Mouse (Mus musculus) hindbrain, embryonic 14.5 days (tissue): ENCODE data around the gene Cdh4. TPM values are rescaled to one million over a fixed set of nuclear protein-coding genes. Genes with fewer than 3 reads are reported as not detected.
A peak's percentile ranks its signal among the peaks of the same experiment; 100 is the strongest.

Source experiments
- ATAC-seq: fragments of 200-750 bp; cut with Nextera tagmentation; 2 replicates; pipeline ENCODE4 v1.8.0; 2017; ENCODE audit warnings: moderate number of reproducible peaks, mild to moderate bottlenecking, moderate TSS enrichment, moderate library complexity; ENCODE audit not compliant: low FRiP score
- DNase-seq: peaks from one replicate; pipeline ENCODE4 v3.0.0-alpha.2; 2015; ENCODE audit warnings: low spot score
- H3K27ac ChIP-seq: fragments of 300-500 bp; sonication (generic); 2 replicates; pipeline ENCODE4 v1.5.1; 2014; ENCODE audit warnings: mild to moderate bottlenecking, moderate library complexity
- H3K27me3 ChIP-seq: fragments of 300-500 bp; sonication (generic); 2 replicates; pipeline ENCODE4 v1.6.1; 2014; ENCODE audit warnings: mild to moderate bottlenecking, low read length, mixed read lengths; ENCODE audit not compliant: control insufficient read depth, insufficient read depth
- H3K36me3 ChIP-seq: fragments of 300-500 bp; sonication (generic); replicated peaks from 2 replicates; pipeline ENCODE4 v1.6.1; 2014; ENCODE audit not compliant: control insufficient read depth, insufficient read depth
- H3K4me1 ChIP-seq: fragments of 300-500 bp; sonication (generic); replicated peaks from 2 replicates; pipeline ENCODE4 v1.6.1; 2014; ENCODE audit warnings: antibody characterized with exemption, low read length, mixed read lengths; ENCODE audit not compliant: control insufficient read depth, insufficient read depth
- H3K4me2 ChIP-seq: fragments of 300-500 bp; sonication (generic); replicated peaks from 2 replicates; pipeline ENCODE4 v1.6.1; 2014; ENCODE audit warnings: mild to moderate bottlenecking, moderate library complexity
- H3K4me3 ChIP-seq: fragments of 300-500 bp; sonication (generic); replicated peaks from 2 replicates; pipeline ENCODE4 v1.5.1; 2014; ENCODE audit warnings: mild to moderate bottlenecking, low read length
- H3K9ac ChIP-seq: fragments of 300-500 bp; sonication (generic); 2 replicates; pipeline ENCODE4 v1.6.1; 2014
- H3K9me3 ChIP-seq: fragments of 300-500 bp; sonication (generic); 2 replicates; pipeline ENCODE4 v1.6.1; 2016; ENCODE audit warnings: low read length; ENCODE audit not compliant: control insufficient read depth
- WGBS: fragments of 180-500 bp; shearing (Covaris S2); extraction: QIAGEN DNeasy Blood & Tissue Kit; methylation state at CpG from one replicate; pipeline ENCODE4 v1.1.7; 2014; 5-methylcytosine and 5-hydroxymethylcytosine counted together
- polyA plus RNA-seq: library from polyadenylated mRNA; unstranded; fragments of >200 nt; fragmentation: Nextera tagmentation; extraction: Ambion mirVana; gene quantifications from 2 replicates; pipeline ENCODE4 v1.2.1, GENCODE M21; 2014

Cdh4 gene
- polyA plus RNA-seq, 1 experiment from 2014 or later: 32.8 TPM

DNA sequence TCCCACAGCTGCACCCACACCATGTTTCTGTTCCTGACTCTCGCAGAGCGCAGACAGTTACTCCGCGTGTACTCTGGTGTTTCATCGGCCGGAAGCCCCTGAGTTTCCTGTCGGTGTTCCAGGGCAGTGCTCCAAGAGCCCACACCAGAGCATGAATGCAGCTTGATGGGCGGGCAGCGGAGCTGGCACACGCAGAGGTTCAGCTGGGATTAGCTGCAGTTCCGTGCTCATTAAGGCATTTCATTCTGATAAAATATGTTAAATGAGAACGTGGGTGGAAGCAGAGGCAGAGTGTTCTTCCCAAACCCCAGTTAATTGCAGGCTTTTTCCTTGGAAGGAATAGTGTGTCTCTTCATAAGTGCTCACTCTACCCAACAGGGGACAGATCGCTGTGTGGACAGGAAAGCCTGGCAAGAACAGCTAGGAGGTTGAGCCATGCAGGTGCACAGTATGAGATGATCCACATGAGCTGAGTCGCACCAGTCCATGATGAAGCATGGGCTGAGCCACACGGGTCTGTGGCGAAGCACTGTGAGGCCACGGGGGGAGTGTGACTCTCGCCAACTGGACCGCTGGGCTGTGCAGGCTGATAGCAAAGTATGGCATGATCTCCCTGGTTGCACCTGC lies 357.8 kb downstream of the Cdh4 start:
- H3K9ac ChIP-seq: no peak overlapping the region
- ATAC-seq (0 out of 2 replicates have a peak, but pooled peaks have one; percentile 11), DNase-seq (no peak)
- H3K36me3 ChIP-seq: 0 out of 2 replicates have a peak, but pooled peaks cover 6% of the 10 kb centered on the region
- H3K4me2 ChIP-seq: no peak overlapping the region
- no peak overlapping the region for H3K27ac ChIP-seq
- peaks cover 18% of the 10 kb centered on the region for H3K4me1 ChIP-seq
- no peak overlapping the region for H3K4me3 ChIP-seq
- H3K27me3 ChIP-seq: no peaks in the 10 kb centered on the region
- H3K9me3 ChIP-seq: no peaks in the 10 kb centered on the region
- 61% methylated on average over 19 of the region's 19 CpGs for WGBS

- ATAC-seq (no peak), DNase-seq (no peak)
- Histone ChIP-seq H3K27me3 (no peaks in the 10 kb centered on the region), H3K4me2 (no peak overlapping the region), H3K27ac (no peak overlapping the region), H3K4me1 (peaks cover 13% of the 10 kb centered on the region), H3K9ac (no peak overlapping the region), H3K4me3 (no peak overlapping the region), H3K36me3 (0 out of 2 replicates have a peak, but pooled peaks cover 6% of the 10 kb centered on the region), H3K9me3 (no peaks in the 10 kb centered on the region)
- WGBS: 70% methylated on average over 7 of the region's 7 CpGs
These were observed 358.8 kb downstream of the Cdh4 start for GRCm38 (mm10) chr2:179801042-179801441.

DNA sequence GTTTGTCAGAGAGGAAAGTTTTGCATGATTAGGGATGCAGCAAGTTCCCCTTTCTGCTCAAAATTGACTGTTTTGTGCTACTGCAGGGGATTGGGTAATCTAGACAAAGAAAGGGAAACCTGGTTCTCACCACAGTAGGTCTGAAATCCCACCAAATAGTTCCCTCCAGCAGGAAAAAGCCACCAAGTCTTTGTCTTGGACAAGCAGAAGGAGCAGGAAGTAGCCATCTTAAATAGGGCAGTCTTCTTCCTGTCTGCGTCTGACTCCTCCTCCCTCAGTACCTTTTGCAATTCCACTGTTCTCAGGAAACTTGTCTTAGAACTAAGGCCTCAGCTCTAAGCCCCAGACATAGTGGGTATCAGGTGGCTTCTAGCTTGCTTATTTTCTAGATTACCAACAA lies 360.2 kb downstream of the Cdh4 start:
- Histone ChIP-seq H3K4me3 (no peak overlapping the region), H3K27me3 (no peaks in the 10 kb centered on the region), H3K27ac (no peak overlapping the region), H3K4me2 (no peak overlapping the region), H3K36me3 (0 out of 2 replicates have a peak, but pooled peaks cover 6% of the 10 kb centered on the region), H3K9ac (no peak overlapping the region), H3K9me3 (0 out of 2 replicates have a peak, but pooled peaks cover 3% of the 10 kb centered on the region), H3K4me1 (peaks cover 13% of the 10 kb centered on the region)
- ATAC-seq (no peak), DNase-seq (no peak)
- 93% methylated on average over 1 of the region's 1 CpGs for WGBS

- Histone ChIP-seq H3K4me3 (no peak overlapping the region), H3K9ac (no peak overlapping the region), H3K36me3 (no peaks in the 10 kb centered on the region), H3K4me2 (no peak overlapping the region), H3K27ac (no peak overlapping the region), H3K4me1 (peaks cover 9% of the 10 kb centered on the region; the same call in 1 of the 2 replicates), H3K9me3 (0 out of 2 replicates have a peak, but pooled peaks cover 3% of the 10 kb centered on the region), H3K27me3 (no peaks in the 10 kb centered on the region)
- DNase-seq (no peak), ATAC-seq (no peak)
- 85% methylated on average over 5 of the region's 5 CpGs for WGBS
These were observed 368.9 kb downstream of the Cdh4 start for GRCm38 (mm10) chr2:179811086-179811485.

DNA sequence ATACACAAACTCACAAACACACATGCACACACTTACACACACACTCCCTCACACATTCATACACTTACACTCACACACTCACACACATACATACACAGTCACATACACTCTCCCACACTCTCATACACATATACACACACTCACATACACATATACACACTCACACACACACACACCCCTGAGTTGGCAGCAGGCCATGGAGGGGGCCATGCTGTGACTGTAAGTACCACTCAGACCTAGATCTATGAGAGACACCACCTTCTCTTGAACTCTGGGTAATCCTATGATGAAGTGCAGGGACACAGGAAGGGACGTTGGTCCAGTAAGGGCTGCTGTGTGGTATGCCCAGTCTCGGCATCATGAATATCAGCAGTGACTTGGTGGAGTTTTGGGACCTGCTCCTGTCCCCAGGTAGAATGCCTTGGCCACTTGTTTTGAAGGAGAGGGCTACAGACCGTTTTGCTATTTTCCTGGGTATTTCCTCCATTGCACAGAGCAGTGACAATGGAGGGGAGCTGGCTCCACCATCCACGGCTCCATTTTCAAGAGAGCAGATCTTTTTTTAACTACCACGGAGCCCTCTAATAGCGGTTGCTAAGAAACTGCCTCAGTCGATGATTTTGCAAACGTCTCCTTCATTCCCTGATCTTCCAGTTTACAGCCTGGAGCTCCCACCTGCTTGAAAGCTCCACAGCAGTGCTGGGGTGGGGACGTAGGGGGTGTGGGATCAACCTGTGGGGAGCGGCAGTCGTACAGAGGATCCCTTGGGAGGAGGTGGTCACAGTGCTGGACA lies 371.0 kb downstream of the Cdh4 start:
- 57% methylated on average over 11 of the region's 11 CpGs for WGBS
- DNase-seq (no peak), ATAC-seq (peak; percentile 21; the same call in 1 of the 2 replicates)
- Histone ChIP-seq H3K27ac (peak overlapping the region; percentile 46; the same call in 1 of the 2 replicates), H3K4me1 (peaks cover 9% of the 10 kb centered on the region; the same call in 1 of the 2 replicates), H3K36me3 (no peaks in the 10 kb centered on the region), H3K9me3 (no peaks in the 10 kb centered on the region), H3K4me2 (no peak overlapping the region), H3K4me3 (no peak overlapping the region), H3K9ac (no peak overlapping the region), H3K27me3 (no peaks in the 10 kb centered on the region)

DNA sequence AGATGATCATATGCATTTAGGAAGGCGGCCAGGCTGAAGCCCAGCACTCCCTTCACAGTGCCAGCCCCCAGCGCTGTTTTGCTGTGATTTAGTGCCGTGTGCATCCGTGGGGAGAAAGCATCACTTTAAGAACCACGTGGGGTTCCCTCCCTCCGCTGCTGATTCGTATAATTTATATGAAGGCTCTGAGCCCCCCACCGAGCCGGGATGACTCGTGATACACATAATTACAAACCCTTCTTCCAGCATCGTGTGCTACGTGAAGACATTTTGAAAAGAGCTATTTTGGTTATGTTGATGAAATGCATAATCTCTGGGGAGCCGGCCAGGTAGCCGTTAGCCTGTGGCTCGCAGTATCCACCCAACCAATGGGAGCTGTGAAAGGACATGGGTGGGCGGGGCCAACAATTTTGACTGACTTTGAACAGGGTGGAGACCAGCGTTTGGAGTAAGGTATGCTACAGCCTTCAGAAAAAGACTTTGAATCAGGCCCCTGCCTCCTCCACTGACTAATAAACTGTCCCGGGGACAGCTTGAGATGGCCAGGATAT lies 382.6 kb downstream of the Cdh4 start:
- Histone ChIP-seq H3K36me3 (no peaks in the 10 kb centered on the region), H3K9me3 (no peaks in the 10 kb centered on the region), H3K27me3 (no peaks in the 10 kb centered on the region), H3K4me3 (no peak overlapping the region), H3K4me1 (peaks cover 21% of the 10 kb centered on the region), H3K27ac (peak overlapping the region; percentile 80), H3K4me2 (peak overlapping the region; percentile 39), H3K9ac (peak overlapping the region; percentile 44; the same call in 1 of the 2 replicates)
- ATAC-seq (peak; percentile 58), DNase-seq (peak; percentile 64)
- WGBS: 28% methylated on average over 18 of the region's 18 CpGs

DNA sequence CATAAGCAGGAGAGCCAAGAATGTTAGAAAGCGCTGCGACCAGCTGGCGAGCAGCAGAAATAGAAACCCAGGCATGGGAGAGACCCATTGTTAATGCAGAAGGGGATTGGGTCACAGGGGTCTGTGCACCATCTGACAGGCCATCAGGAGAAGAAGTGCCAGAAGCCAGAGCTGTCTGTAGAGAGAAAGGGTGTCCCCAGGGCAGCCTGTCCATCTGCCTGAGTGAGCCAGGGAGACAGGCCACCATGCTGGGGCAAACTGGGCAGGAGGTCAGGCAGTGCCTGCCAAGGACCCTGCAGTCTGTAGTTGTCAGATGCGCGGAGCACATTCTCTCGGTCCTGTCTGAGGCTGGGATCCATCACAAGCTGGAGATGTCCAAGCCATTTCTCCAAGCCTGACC lies 386.7 kb downstream of the Cdh4 start:
- DNase-seq (no peak), ATAC-seq (no peak)

DNA sequence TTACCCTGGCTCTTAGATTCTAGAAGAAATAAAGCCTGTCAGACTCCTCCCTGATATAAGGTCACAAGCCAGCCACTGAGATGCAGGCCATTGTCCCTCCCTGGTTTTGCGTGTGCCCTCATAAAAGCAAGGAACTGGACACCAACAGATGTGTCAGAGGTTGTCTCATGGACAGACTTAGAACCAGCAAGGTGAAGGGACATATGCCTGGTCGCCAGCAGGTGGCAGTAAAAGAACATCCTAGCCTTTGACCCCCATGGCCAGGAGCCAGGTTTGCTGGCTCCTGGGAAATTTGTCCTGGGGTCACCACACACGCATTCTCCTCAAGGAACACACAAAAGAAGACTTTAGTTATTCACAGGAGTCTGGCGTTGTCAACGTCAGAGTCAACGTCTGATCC lies 387.7 kb downstream of the Cdh4 start:
- Histone ChIP-seq H3K4me2 (no peak overlapping the region), H3K4me3 (no peak overlapping the region), H3K9ac (no peak overlapping the region), H3K27ac (no peak overlapping the region), H3K27me3 (no peaks in the 10 kb centered on the region), H3K4me1 (peaks cover 2% of the 10 kb centered on the region), H3K9me3 (no peaks in the 10 kb centered on the region), H3K36me3 (no peaks in the 10 kb centered on the region)
- no peak for ATAC-seq
- no peak for DNase-seq
- WGBS: 28% methylated on average over 6 of the region's 6 CpGs

More for the DNA sequence above, 386.7 kb downstream of the Cdh4 start:
- H3K4me2 ChIP-seq: no peak overlapping the region
- no peaks in the 10 kb centered on the region for H3K27me3 ChIP-seq
- peaks cover 12% of the 10 kb centered on the region for H3K4me1 ChIP-seq
- H3K9me3 ChIP-seq: no peaks in the 10 kb centered on the region
- H3K27ac ChIP-seq: no peak overlapping the region
- H3K36me3 ChIP-seq: no peaks in the 10 kb centered on the region
- 74% methylated on average over 6 of the region's 6 CpGs for WGBS
- no peak overlapping the region for H3K9ac ChIP-seq
- H3K4me3 ChIP-seq: no peak overlapping the region

- ATAC-seq (no peak), DNase-seq (no peak)
- no peaks in the 10 kb centered on the region for H3K9me3 ChIP-seq
- H3K9ac ChIP-seq: no peak overlapping the region
- H3K4me1 ChIP-seq: peaks cover 22% of the 10 kb centered on the region
- H3K4me2 ChIP-seq: no peak overlapping the region
- 55% methylated on average over 9 of the region's 9 CpGs for WGBS
- no peaks in the 10 kb centered on the region for H3K36me3 ChIP-seq
- no peak overlapping the region for H3K27ac ChIP-seq
- H3K27me3 ChIP-seq: no peaks in the 10 kb centered on the region
- H3K4me3 ChIP-seq: no peak overlapping the region
These were observed 392.7 kb downstream of the Cdh4 start for GRCm38 (mm10) chr2:179834892-179835291.
